ENCODE assay signal across 9 mouse cellular contexts in genomic region chr10:110744120-110744519, GRCm38 (mm10). TPM values are rescaled to one million over a fixed set of nuclear protein-coding genes. Genes with fewer than 3 reads are reported as not detected.
DNase-seq lines count a peak whose midpoint lies in the region; ATAC-seq lines count a peak whose summit lies in the region.
"Had no signal": no experiment of that assay in that cellular context is flagged by ENCODE, and none has a peak within 500 bp of the region (broad histone marks: within the 10 kb centered on the region; RNA-seq: fewer than 3 reads in every experiment).

No protein-coding gene starts in this region.

- DNase-seq in forebrain, embryonic 10.5 days (ENCODE audit: extremely low spot score, low spot score), result no peak
- peak; percentile 4 for DNase-seq in lung, postnatal 36 days
- DNase-seq in lung, postnatal 25 days (ENCODE audit: low spot score), result no peak
- peak; percentile 20 for DNase-seq in yolk sac, embryonic 10.5 days (ENCODE audit: low spot score)
- no peak for DNase-seq in cerebellum, postnatal 25 days
- no peak for DNase-seq in thymus, postnatal 14 days
- DNase-seq: gastrocnemius, postnatal 10 days had no signal

- WGBS in forebrain, embryonic 10.5 days, result 72% methylated on average over 12 of the region's 12 CpGs
- 52% methylated on average over 12 of the region's 12 CpGs for WGBS in forebrain, embryonic 16.5 days
- 65% methylated on average over 12 of the region's 12 CpGs for WGBS in limb, embryonic 12.5 days

- peaks cover 22% of the 10 kb centered on the region for H3K36me3 ChIP-seq in forebrain, embryonic 10.5 days (replicated peaks)
- no peaks in the 10 kb centered on the region for H3K36me3 ChIP-seq in forebrain, embryonic 16.5 days (ENCODE audit: control insufficient read depth, insufficient read depth)
- peaks cover 16% of the 10 kb centered on the region for H3K36me3 ChIP-seq in limb, embryonic 12.5 days

- H3K4me2 ChIP-seq in forebrain, embryonic 16.5 days (ENCODE audit: low read length), result no peak overlapping the region
- H3K4me2 ChIP-seq in limb, embryonic 12.5 days, result peak overlapping the region; percentile 77

- no peak overlapping the region for H3K9ac ChIP-seq in forebrain, embryonic 16.5 days (replicated peaks; ENCODE audit: low read depth, low read length)
- H3K9ac ChIP-seq in limb, embryonic 12.5 days (replicated peaks), result no peak overlapping the region

- peaks cover 24% of the 10 kb centered on the region for H3K4me1 ChIP-seq in forebrain, embryonic 10.5 days
- H3K4me1 ChIP-seq in forebrain, embryonic 16.5 days (replicated peaks; ENCODE audit: control insufficient read depth, insufficient read depth, low read length), result peaks cover 15% of the 10 kb centered on the region
- H3K4me1 ChIP-seq in limb, embryonic 12.5 days (replicated peaks), result peaks cover 13% of the 10 kb centered on the region

- 0 out of 2 replicates have a peak overlapping the region, but pooled peaks have one; percentile 98 for H3K27ac ChIP-seq in forebrain, embryonic 10.5 days
- H3K27ac ChIP-seq in forebrain, embryonic 16.5 days (ENCODE audit: low read length), result no peak overlapping the region
- H3K27ac ChIP-seq in limb, embryonic 12.5 days, result no peak overlapping the region

- H3K27me3 ChIP-seq in forebrain, embryonic 10.5 days (ENCODE audit: poor library complexity, severe bottlenecking), result no peaks in the 10 kb centered on the region
- no peaks in the 10 kb centered on the region for H3K27me3 ChIP-seq in forebrain, embryonic 16.5 days (replicated peaks; ENCODE audit: control insufficient read depth, insufficient read depth, low read length)
- H3K27me3 ChIP-seq in limb, embryonic 12.5 days, result no peaks in the 10 kb centered on the region

- H3K4me3 ChIP-seq in forebrain, embryonic 10.5 days, result peak overlapping the region; percentile 90
- no peak overlapping the region for H3K4me3 ChIP-seq in forebrain, embryonic 16.5 days (replicated peaks; ENCODE audit: low read length)
- no peak overlapping the region for H3K4me3 ChIP-seq in limb, embryonic 12.5 days (replicated peaks)

- ATAC-seq in forebrain, embryonic 16.5 days, result no peak
- ATAC-seq in limb, embryonic 12.5 days (ENCODE audit: insufficient number of reproducible peaks, insufficient read depth, low FRiP score, low TSS enrichment, low read depth), result no peak

- H3K9me3 ChIP-seq in forebrain, embryonic 10.5 days, result no peaks in the 10 kb centered on the region
- no peaks in the 10 kb centered on the region for H3K9me3 ChIP-seq in forebrain, embryonic 16.5 days (ENCODE audit: control insufficient read depth, low read length)
- H3K9me3 ChIP-seq in limb, embryonic 12.5 days, result no peaks in the 10 kb centered on the region

RNA-seq across cellular contexts. Expression of gene E2f7, which starts 1.1 kb away (rescaled TPM):
- polyA plus RNA-seq in forebrain, embryonic 10.5 days (2016; fragmentation: Nextera tagmentation; extraction: Ambion mirVana), result 43.8 and 45.2 TPM in 2 replicates
- 13.8 and 14.8 TPM in 2 replicates for polyA plus RNA-seq in forebrain, embryonic 16.5 days (2015; fragmentation: Nextera tagmentation; extraction: Ambion mirVana)
- 34.5 and 34.9 TPM in 2 replicates for polyA plus RNA-seq in limb, embryonic 12.5 days (2016; fragmentation: Nextera tagmentation; extraction: Ambion mirVana)

Comparison
In these comparisons a context has a peak if more than half of its experiments do, and no peak if none do; other contexts are left out.
1. DNase-seq: peak in lung, postnatal 36 days (single experiment) and yolk sac, embryonic 10.5 days (single experiment); none in forebrain, embryonic 10.5 days (single experiment), lung, postnatal 25 days (single experiment), cerebellum, postnatal 25 days (0 of 2) and thymus, postnatal 14 days (single experiment).